Mouse (Mus musculus) midbrain, embryonic 13.5 days (tissue): ENCODE measurements around the gene Zfp827. TPM values are rescaled to one million over a fixed set of nuclear protein-coding genes. Genes with fewer than 3 reads are reported as not detected.

ENCODE experiments used
- ATAC-seq: fragments of 200-750 bp; cut with Nextera tagmentation; 2 replicates; pipeline ENCODE4 v1.8.0; 2017; ENCODE audit warnings: mild to moderate bottlenecking, moderate TSS enrichment, moderate library complexity
- H3K27ac ChIP-seq: fragments of 300-500 bp; sonication (generic); 2 replicates; pipeline ENCODE4 v1.5.1; 2015; ENCODE audit warnings: inconsistent platforms, mild to moderate bottlenecking, moderate library complexity
- H3K27me3 ChIP-seq: fragments of 300-500 bp; sonication (generic); 2 replicates; pipeline ENCODE4 v1.6.1; 2015; ENCODE audit warnings: mild to moderate bottlenecking, inconsistent platforms
- H3K36me3 ChIP-seq: fragments of 300-500 bp; sonication (generic); 2 replicates; pipeline ENCODE4 v1.6.1; 2015; ENCODE audit warnings: mild to moderate bottlenecking, inconsistent platforms
- H3K4me1 ChIP-seq: fragments of 300-500 bp; sonication (generic); replicated peaks from 2 replicates; pipeline ENCODE4 v1.6.1; 2015; ENCODE audit warnings: inconsistent platforms
- H3K4me2 ChIP-seq: fragments of 300-500 bp; sonication (generic); replicated peaks from 2 replicates; pipeline ENCODE4 v1.6.1; 2015; ENCODE audit warnings: moderate library complexity, mild to moderate bottlenecking, inconsistent platforms
- H3K4me3 ChIP-seq: fragments of 300-500 bp; sonication (generic); replicated peaks from 2 replicates; pipeline ENCODE4 v1.5.1; 2015; ENCODE audit warnings: mild to moderate bottlenecking, inconsistent platforms
- H3K9ac ChIP-seq: fragments of 300-500 bp; sonication (generic); replicated peaks from 2 replicates; pipeline ENCODE4 v1.6.1; 2015; ENCODE audit warnings: mild to moderate bottlenecking, inconsistent platforms
- H3K9me3 ChIP-seq: fragments of 300-500 bp; sonication (generic); 2 replicates; pipeline ENCODE4 v1.6.1; 2016; ENCODE audit warnings: mild to moderate bottlenecking, inconsistent platforms
- WGBS: fragments of 180-500 bp; shearing (Covaris S2); methylation state at CpG from one replicate; pipeline ENCODE4 v1.1.7; 2015; 5-methylcytosine and 5-hydroxymethylcytosine counted together
- polyA plus RNA-seq: library from polyadenylated mRNA; unstranded; fragments of >200 nt; fragmentation: Nextera tagmentation; extraction: Ambion mirVana; gene quantifications from 2 replicates; pipeline ENCODE4 v1.2.1, GENCODE M21; 2015

The Zfp827 gene
- polyA plus RNA-seq, 1 experiment from 2014 or later, result 14.6 TPM

DNA sequence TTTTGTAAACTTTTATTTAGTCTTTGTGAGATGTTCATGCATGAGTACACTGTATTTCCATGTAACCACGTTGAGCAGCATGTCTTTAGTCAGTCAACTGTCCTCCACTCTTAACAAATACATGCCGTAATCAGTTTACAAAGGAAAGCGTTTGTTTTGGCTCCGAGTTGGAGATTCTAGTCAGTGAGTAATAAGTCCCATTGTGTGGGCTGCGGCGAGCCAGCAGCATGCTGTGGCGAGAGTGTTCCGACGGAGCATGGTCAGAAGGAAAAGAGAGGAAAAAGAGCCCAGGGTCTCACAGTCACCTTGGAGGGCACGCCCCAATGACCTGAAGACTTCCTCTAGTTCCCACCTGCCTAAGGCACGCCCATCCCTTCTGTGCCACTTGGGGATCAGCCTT, 68.7 kb downstream of the Zfp827 start:
- Histone ChIP-seq H3K27ac (no peak overlapping the region), H3K4me2 (no peak overlapping the region), H3K9me3 (no peaks in the 10 kb centered on the region), H3K27me3 (no peaks in the 10 kb centered on the region), H3K4me3 (no peak overlapping the region), H3K36me3 (peaks cover 14% of the 10 kb centered on the region), H3K9ac (no peak overlapping the region), H3K4me1 (0 out of 2 replicates have a peak, but pooled peaks cover 3% of the 10 kb centered on the region)
- no peak for ATAC-seq
- WGBS, result 67% methylated on average over 11 of the region's 11 CpGs

DNA sequence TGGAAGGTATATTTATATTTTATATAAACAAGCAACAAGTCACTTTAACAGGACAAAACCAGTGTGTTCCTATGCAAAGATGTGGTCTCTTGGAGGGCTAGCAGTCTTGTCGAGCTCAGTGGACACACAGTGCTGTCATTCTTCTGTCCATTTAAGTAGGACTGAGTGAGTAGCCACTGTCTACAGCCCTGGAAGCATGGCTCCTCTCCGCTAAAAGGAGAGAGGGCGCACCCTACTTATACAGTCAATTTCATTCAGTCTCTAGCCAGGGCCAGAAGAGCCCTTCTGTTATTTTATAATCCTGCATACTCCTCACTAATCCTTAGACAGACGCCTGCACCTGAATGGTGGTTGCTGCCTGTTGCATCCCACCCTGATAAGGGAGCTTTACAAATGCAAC, 74.5 kb downstream of the Zfp827 start:
- Histone ChIP-seq H3K9ac (no peak overlapping the region), H3K4me1 (peaks cover 29% of the 10 kb centered on the region), H3K27ac (0 out of 2 replicates have a peak overlapping the region, but pooled peaks have one; percentile 3), H3K4me2 (no peak overlapping the region), H3K27me3 (no peaks in the 10 kb centered on the region), H3K36me3 (peaks cover 13% of the 10 kb centered on the region; the same call in 1 of the 2 replicates), H3K9me3 (no peaks in the 10 kb centered on the region), H3K4me3 (no peak overlapping the region)
- WGBS, result 51% methylated on average over 4 of the region's 4 CpGs
- ATAC-seq, result peak; percentile 28; the same call in 1 of the 2 replicates

DNA sequence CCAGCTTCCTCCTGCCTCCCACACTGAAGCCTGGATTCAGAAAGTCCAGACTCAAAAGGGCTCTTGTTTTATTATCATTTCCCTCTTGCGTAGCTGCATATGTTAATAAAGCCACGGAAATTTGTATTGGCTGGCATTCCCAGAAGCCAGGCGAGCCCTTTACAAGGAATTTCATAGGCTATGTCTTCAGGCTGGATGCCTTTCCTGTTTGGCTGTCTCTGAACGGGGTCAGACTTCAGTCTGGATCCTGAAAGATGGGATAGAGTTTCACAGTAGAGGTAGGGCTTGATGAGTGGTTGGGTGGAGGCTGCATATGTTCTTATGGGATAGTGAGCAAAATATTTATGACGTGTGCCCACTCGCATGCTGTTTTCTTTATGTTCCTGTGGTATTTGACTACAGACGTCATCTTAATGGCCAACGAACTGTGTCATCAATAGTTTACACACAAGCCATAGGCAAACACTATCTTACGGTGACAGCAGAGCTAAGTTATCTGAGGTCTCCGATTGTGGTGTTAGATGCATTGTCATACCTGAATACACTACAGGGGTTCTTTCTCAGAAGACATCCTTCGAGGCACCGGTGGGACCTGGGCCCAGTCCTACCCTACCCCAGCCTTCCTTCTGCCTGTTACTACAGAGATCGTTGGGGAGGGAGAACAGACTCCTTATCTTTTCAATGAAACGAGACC, 75.1 kb downstream of the Zfp827 start:
- Histone ChIP-seq H3K4me2 (no peak overlapping the region), H3K4me1 (peaks cover 27% of the 10 kb centered on the region), H3K36me3 (peaks cover 13% of the 10 kb centered on the region; the same call in 1 of the 2 replicates), H3K27me3 (no peaks in the 10 kb centered on the region), H3K27ac (peak overlapping the region; percentile 3; the same call in 1 of the 2 replicates), H3K9me3 (no peaks in the 10 kb centered on the region), H3K9ac (no peak overlapping the region), H3K4me3 (no peak overlapping the region)
- WGBS, result 85% methylated on average over 14 of the region's 14 CpGs
- no peak for ATAC-seq

DNA sequence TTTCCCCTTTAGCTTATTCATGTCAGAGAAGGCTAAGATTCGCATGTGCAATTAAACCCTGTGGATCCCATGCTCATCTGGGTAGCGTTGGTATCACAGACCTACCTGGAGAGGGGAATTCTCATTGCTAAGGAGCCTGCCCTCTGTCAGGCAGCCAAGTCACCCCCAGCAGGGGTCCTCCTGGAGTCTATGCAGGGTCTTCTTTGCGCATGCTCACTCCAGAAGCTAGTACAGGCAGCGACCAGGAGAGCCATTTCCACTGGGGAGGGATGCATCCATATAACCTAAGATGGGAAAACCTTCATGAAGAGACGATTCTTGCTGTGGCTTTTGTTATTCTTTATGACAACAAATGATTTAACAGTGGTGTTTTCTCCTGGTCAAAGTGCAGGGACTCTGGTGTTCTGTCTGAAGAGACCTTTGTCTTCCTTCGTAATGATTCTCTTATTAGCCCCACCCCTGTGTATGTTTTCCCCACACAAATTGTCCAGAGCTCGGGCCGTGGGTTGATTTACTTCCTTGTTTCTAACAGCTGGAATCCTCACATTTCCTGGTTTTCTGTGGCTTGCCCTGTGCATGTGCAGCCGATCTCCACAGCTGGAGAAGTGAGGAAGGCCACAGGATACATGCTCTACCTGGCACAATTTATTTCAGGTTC, 75.8 kb downstream of the Zfp827 start:
- no peak for ATAC-seq
- WGBS, result 79% methylated on average over 9 of the region's 9 CpGs
- no peak overlapping the region for H3K4me2 ChIP-seq
- H3K9me3 ChIP-seq, result no peaks in the 10 kb centered on the region
- no peaks in the 10 kb centered on the region for H3K27me3 ChIP-seq
- H3K4me1 ChIP-seq, result peaks cover 26% of the 10 kb centered on the region
- no peak overlapping the region for H3K9ac ChIP-seq
- H3K4me3 ChIP-seq, result no peak overlapping the region
- no peak overlapping the region; the same call in 1 of the 2 replicates for H3K27ac ChIP-seq
- peaks cover 18% of the 10 kb centered on the region for H3K36me3 ChIP-seq

DNA sequence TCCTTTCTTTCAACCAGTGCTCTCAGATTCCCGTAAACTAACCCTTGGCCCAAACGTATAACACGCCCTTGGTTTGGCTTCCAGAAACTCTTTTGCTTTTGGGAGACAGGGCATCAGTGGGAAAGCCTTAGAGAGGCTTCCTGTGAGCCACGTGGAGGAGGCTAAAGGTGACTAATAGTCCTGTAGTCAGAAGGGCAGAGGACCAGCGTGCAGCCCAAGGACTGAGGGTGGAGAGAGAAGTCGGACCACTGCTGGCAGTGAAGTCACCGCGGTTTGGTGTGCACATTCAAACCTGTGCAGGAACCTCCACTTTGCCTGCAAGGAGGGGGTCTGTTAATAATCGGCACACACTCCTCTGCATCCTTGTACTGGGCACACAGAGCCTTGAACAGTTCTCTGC, 76.4 kb downstream of the Zfp827 start:
- no peak for ATAC-seq
- Histone ChIP-seq H3K27ac (no peak overlapping the region), H3K36me3 (peaks cover 18% of the 10 kb centered on the region), H3K9me3 (no peaks in the 10 kb centered on the region), H3K4me2 (no peak overlapping the region), H3K27me3 (no peaks in the 10 kb centered on the region), H3K4me3 (no peak overlapping the region), H3K4me1 (peaks cover 26% of the 10 kb centered on the region), H3K9ac (no peak overlapping the region)
- 90% methylated on average over 9 of the region's 9 CpGs for WGBS

DNA sequence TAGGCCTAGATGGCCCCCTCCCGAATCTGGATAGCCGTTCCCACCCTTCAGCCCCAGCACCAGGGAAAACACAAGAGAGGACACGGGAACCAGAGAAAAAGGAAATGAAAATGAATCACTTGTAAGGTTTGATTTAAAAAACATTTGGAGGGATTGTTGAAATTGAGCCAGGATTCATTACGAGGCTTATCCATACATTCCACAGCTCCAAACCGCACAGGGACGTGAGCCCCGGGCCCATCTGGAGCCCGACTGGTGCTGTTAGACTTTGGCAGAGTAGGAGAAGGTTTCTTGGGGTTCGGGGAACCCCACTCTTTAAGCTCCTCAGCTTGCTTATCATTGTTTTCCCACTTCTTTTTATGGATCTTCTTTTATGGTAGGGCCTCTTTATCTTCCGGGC, 76.9 kb downstream of the Zfp827 start:
- Histone ChIP-seq H3K4me2 (no peak overlapping the region), H3K27me3 (no peaks in the 10 kb centered on the region), H3K36me3 (peaks cover 18% of the 10 kb centered on the region), H3K27ac (no peak overlapping the region), H3K4me1 (peaks cover 26% of the 10 kb centered on the region), H3K9me3 (no peaks in the 10 kb centered on the region), H3K9ac (no peak overlapping the region), H3K4me3 (no peak overlapping the region)
- 86% methylated on average over 10 of the region's 10 CpGs for WGBS
- no peak for ATAC-seq

DNA sequence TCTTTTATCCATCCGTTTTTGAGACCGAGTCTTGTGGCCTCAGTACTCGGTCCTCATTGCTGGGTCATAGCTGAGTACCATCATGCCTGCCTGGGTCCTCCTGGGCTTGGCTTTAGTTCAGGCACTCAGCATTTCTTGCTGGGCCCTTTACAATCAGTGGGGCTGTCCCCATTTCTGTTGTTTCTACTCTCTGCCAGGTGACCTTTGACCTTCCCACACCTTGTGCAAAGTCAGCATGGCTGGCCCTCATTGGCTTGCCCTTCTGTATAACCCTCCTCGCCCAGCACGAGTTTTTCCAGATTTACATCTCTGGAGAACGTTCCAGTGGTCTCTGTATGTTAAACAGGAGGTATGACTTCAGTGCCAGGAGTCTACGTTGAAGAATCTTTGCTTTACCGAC, 83.2 kb downstream of the Zfp827 start:
- Histone ChIP-seq H3K27ac (no peak overlapping the region), H3K9me3 (no peaks in the 10 kb centered on the region), H3K9ac (no peak overlapping the region), H3K36me3 (peaks cover 26% of the 10 kb centered on the region), H3K4me2 (no peak overlapping the region), H3K4me1 (0 out of 2 replicates have a peak, but pooled peaks cover 3% of the 10 kb centered on the region), H3K4me3 (no peak overlapping the region), H3K27me3 (no peaks in the 10 kb centered on the region)
- ATAC-seq, result no peak
- 91% methylated on average over 8 of the region's 8 CpGs for WGBS

DNA sequence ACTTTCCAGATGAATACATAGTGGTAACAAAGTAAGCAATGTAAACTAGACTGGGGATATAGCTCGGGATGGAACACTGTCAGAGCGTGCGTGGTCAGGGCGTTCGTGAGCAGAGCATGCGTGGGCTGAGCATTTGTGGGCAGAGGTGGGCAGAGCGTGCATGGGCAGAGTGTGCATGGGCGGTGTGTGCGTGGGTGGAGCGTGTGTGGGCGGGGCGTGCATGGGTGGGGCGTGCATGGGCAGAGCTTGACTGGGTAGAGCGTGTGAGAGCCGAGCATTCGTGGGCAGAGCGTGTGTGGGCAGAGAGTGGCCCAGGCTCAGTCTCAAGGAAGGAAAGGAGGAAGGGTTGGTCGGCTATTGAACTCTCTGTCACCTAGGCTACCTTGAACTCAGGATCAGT, 84.2 kb downstream of the Zfp827 start:
- WGBS, result 95% methylated on average over 18 of the region's 18 CpGs
- H3K27me3 ChIP-seq, result no peaks in the 10 kb centered on the region

DNA sequence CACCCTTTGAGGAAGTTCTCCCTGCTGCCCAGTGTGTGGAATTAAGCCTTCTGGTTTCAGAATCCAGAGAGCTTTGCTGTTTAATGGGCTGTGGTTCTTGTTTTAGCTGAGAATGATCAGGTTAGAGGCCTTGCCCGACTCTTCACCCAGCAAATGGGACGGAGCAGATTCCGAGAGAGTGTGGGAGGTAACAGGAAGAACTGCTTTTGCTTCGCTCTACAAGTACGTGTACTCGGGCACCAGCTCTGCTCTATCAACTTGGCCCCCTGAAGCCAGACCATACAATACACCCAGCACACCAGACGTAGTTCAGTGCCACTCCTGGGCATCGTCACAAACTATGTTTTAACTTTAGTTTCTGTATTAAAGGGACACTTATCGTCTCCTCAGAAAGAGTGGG, 85.3 kb downstream of the Zfp827 start:
- no peaks in the 10 kb centered on the region for H3K9me3 ChIP-seq
- H3K27me3 ChIP-seq, result no peaks in the 10 kb centered on the region
- ATAC-seq, result no peak
- no peak overlapping the region for H3K9ac ChIP-seq
- H3K4me1 ChIP-seq, result 0 out of 2 replicates have a peak, but pooled peaks cover 3% of the 10 kb centered on the region
- 91% methylated on average over 9 of the region's 9 CpGs for WGBS
- H3K36me3 ChIP-seq, result peaks cover 29% of the 10 kb centered on the region
- no peak overlapping the region for H3K4me2 ChIP-seq
- no peak overlapping the region for H3K4me3 ChIP-seq
- no peak overlapping the region for H3K27ac ChIP-seq

More for the DNA sequence above, 84.2 kb downstream of the Zfp827 start:
- Histone ChIP-seq H3K9me3 (no peaks in the 10 kb centered on the region), H3K27ac (no peak overlapping the region), H3K4me3 (no peak overlapping the region), H3K9ac (no peak overlapping the region), H3K4me1 (0 out of 2 replicates have a peak, but pooled peaks cover 3% of the 10 kb centered on the region), H3K4me2 (no peak overlapping the region), H3K36me3 (peaks cover 21% of the 10 kb centered on the region)
- ATAC-seq, result 0 out of 2 replicates have a peak, but pooled peaks have one; percentile 9

DNA sequence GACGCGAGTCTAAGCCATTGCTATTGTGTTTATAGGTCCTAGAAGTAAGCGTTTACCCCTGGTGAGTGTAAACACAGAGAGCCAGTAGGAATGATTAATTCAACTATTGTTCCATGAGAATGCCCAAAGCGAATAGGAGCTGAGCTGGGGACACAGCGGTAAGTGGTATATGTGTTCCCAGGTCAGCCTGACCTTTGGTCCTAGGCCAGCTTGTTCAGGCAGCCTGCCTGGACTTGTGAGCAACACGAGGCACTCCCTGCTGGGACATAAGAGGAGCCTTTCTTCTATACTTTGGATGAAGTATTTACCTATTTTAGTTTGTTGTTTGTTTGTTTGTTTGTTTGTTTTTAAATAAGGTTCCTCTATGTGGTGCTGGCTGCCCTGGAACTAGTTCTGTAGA, 86.3 kb downstream of the Zfp827 start:
- Histone ChIP-seq H3K36me3 (peaks cover 34% of the 10 kb centered on the region), H3K27ac (no peak overlapping the region), H3K4me2 (no peak overlapping the region), H3K9ac (no peak overlapping the region), H3K9me3 (no peaks in the 10 kb centered on the region), H3K27me3 (no peaks in the 10 kb centered on the region), H3K4me1 (0 out of 2 replicates have a peak, but pooled peaks cover 3% of the 10 kb centered on the region), H3K4me3 (no peak overlapping the region)
- 71% methylated on average over 6 of the region's 6 CpGs for WGBS
- no peak for ATAC-seq

DNA sequence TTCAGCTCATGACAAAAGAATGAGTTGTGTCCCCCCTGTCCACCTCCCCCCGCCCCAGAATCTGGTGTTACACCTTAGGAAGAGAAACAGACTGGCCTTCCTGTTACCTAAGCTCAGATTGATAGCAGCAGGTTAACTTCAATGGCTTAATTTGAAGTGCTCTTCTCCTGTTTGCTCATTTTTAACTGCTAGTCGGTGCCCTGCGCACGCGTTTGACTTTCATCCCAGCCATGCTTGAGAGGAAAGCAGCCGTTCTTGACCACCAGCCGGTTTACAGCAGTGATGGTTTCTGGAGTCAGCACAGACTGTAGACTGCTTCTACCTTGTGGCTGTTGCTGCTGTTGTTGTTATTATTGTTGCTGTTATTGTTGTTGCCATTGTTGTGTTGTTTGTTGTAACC, 88.2 kb downstream of the Zfp827 start:
- Histone ChIP-seq H3K36me3 (peaks cover 42% of the 10 kb centered on the region), H3K4me1 (0 out of 2 replicates have a peak, but pooled peaks cover 3% of the 10 kb centered on the region), H3K27me3 (no peaks in the 10 kb centered on the region), H3K4me2 (no peak overlapping the region), H3K9ac (no peak overlapping the region), H3K9me3 (no peaks in the 10 kb centered on the region), H3K4me3 (no peak overlapping the region), H3K27ac (no peak overlapping the region)
- ATAC-seq, result no peak
- 86% methylated on average over 7 of the region's 7 CpGs for WGBS

DNA sequence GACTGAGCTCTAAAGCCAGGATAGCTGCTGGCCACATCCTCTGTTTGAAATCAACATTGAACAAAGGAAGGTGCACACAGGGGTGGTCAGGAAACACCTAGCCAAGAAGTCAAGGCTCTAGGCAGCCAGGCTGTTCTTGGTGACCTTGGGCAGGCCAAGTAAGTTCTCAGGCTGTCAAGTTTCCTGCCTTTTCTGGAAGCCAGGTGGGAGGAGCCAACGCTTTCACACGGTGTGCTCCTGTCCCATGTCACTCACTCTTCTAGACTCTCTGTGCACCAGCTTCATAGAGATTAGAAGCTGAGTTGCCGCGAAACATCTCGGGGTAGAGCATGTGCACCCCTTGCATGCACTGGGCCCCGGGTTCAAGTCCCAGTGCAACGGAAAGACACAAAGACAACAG, 89.5 kb downstream of the Zfp827 start:
- Histone ChIP-seq H3K36me3 (peaks cover 48% of the 10 kb centered on the region), H3K4me1 (0 out of 2 replicates have a peak, but pooled peaks cover 3% of the 10 kb centered on the region), H3K4me3 (no peak overlapping the region), H3K27me3 (no peaks in the 10 kb centered on the region), H3K27ac (no peak overlapping the region), H3K9ac (no peak overlapping the region), H3K4me2 (no peak overlapping the region), H3K9me3 (no peaks in the 10 kb centered on the region)
- WGBS, result 96% methylated on average over 7 of the region's 7 CpGs
- no peak for ATAC-seq
